ENCODE assay signal across 11 mouse cellular contexts in the genomic region with DNA sequence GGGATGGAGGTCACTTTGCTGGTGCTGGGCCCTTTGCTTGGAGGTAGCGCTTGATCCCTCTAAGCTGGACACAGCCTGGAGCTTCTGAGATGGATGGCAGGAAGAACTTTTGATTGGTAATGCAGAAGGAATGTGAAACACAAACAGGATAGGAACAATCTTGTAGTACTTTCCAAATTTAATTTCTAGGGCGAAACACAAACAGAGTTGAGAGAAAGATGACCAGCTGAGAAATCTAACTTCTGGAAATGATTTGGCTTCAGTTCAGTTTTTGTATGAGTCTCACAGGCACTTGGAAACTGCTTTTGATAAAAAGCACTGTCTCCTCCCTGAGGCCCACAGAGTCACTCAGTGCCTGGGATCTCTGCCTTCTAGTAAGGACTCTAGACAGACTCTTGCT. TPM values are rescaled to one million over a fixed set of nuclear protein-coding genes. Genes with fewer than 3 reads are reported as not detected.
DNase-seq lines count a peak whose midpoint lies in the region; ATAC-seq and TF ChIP-seq lines count a peak whose summit lies in the region.
"Had no signal": no experiment of that assay in that cellular context is flagged by ENCODE, and none has a peak within 500 bp of the region (broad histone marks: within the 10 kb centered on the region; RNA-seq: fewer than 3 reads in every experiment).

No protein-coding gene starts in this region.

- no peak overlapping the region for H3K4me3 ChIP-seq in heart, adult 2 months
- H3K4me3 ChIP-seq in heart, embryonic 13.5 days: no peak overlapping the region
- no peak overlapping the region for H3K4me3 ChIP-seq in hindbrain, embryonic 11.5 days (ENCODE audit: low read depth, low read length)
- H3K4me3 ChIP-seq: hindbrain, embryonic 12.5 days; limb, embryonic 12.5 days had no signal

- H3K4me2 ChIP-seq in heart, embryonic 13.5 days: peak overlapping the region; percentile 7
- no peak overlapping the region for H3K4me2 ChIP-seq in hindbrain, embryonic 11.5 days (replicated peaks; ENCODE audit: low read depth, low read length)
- H3K4me2 ChIP-seq: hindbrain, embryonic 12.5 days; limb, embryonic 12.5 days had no signal

- H3K9ac ChIP-seq in heart, adult 2 months (ENCODE audit: low read depth, low read length): no peak overlapping the region
- peak overlapping the region; percentile 57; the same call in 1 of the 2 replicates for H3K9ac ChIP-seq in heart, embryonic 13.5 days
- no peak overlapping the region for H3K9ac ChIP-seq in hindbrain, embryonic 11.5 days (ENCODE audit: low read depth, low read length)
- H3K9ac ChIP-seq: hindbrain, embryonic 12.5 days; limb, embryonic 12.5 days had no signal

- ATAC-seq in heart, embryonic 13.5 days (ENCODE audit: extremely low read depth, insufficient number of reproducible peaks, low FRiP score, low TSS enrichment): no peak
- no peak for ATAC-seq in hindbrain, embryonic 11.5 days (ENCODE audit: low FRiP score)

- TF ChIP-seq EP300 in heart, adult 2 months (IDR thresholded peaks at IDR 0.05; ENCODE audit: insufficient read depth, low read depth, low read length): no peak

- H3K27ac ChIP-seq in heart, adult 2 months: peak overlapping the region; percentile 15
- peak overlapping the region; percentile 89 for H3K27ac ChIP-seq in heart, embryonic 13.5 days (replicated peaks)
- H3K27ac ChIP-seq in hindbrain, embryonic 11.5 days (ENCODE audit: low read depth, low read length): no peak overlapping the region
- H3K27ac ChIP-seq: hindbrain, embryonic 12.5 days; limb, embryonic 12.5 days had no signal

- no peak for TF ChIP-seq POLR2A in heart, adult 2 months (IDR thresholded peaks at IDR 0.05; ENCODE audit: insufficient read depth, low read depth, low read length)

- WGBS in heart, adult 2 months: 30% methylated on average over 2 of the region's 2 CpGs
- 25% methylated on average over 2 of the region's 2 CpGs for WGBS in heart, embryonic 13.5 days
- 81% methylated on average over 2 of the region's 2 CpGs for WGBS in hindbrain, embryonic 11.5 days

- no peak for TF ChIP-seq CTCF in heart, adult 2 months (IDR thresholded peaks at IDR 0.05)

- intact Hi-C loops in heart, adult 2 months (cut with DNase I): loop anchor here (5.0 kb wide), 1 partner anchor 107 kb away; no protein-coding TSS in a partner anchor
- intact Hi-C loops in heart, postnatal 25 days (cut with DNase I): no loop called here

- peaks cover 18% of the 10 kb centered on the region for H3K36me3 ChIP-seq in heart, adult 2 months (ENCODE audit: control insufficient read depth, insufficient read depth, low read length)
- 0 out of 2 replicates have a peak, but pooled peaks cover 2% of the 10 kb centered on the region for H3K36me3 ChIP-seq in heart, embryonic 13.5 days
- H3K36me3 ChIP-seq in hindbrain, embryonic 11.5 days (ENCODE audit: control insufficient read depth, insufficient read depth, low read length): no peaks in the 10 kb centered on the region
- H3K36me3 ChIP-seq: hindbrain, embryonic 12.5 days; limb, embryonic 12.5 days had no signal

- H3K9me3 ChIP-seq in heart, embryonic 13.5 days: no peaks in the 10 kb centered on the region
- H3K9me3 ChIP-seq in hindbrain, embryonic 11.5 days (ENCODE audit: control insufficient read depth, low read length): no peaks in the 10 kb centered on the region
- H3K9me3 ChIP-seq: hindbrain, embryonic 12.5 days; limb, embryonic 12.5 days had no signal

- no peaks in the 10 kb centered on the region for H3K27me3 ChIP-seq in heart, adult 2 months (ENCODE audit: control insufficient read depth, insufficient read depth, low read length)
- no peaks in the 10 kb centered on the region for H3K27me3 ChIP-seq in heart, embryonic 13.5 days (replicated peaks)
- H3K27me3 ChIP-seq in hindbrain, embryonic 11.5 days (ENCODE audit: control insufficient read depth, insufficient read depth, low read length): no peaks in the 10 kb centered on the region
- H3K27me3 ChIP-seq: hindbrain, embryonic 12.5 days; limb, embryonic 12.5 days had no signal

- H3K4me1 ChIP-seq in heart, adult 2 months (ENCODE audit: control insufficient read depth, insufficient read depth, low read length): peaks cover 11% of the 10 kb centered on the region
- peaks cover 84% of the 10 kb centered on the region for H3K4me1 ChIP-seq in heart, embryonic 13.5 days
- no peaks in the 10 kb centered on the region for H3K4me1 ChIP-seq in hindbrain, embryonic 11.5 days (replicated peaks; ENCODE audit: control insufficient read depth, insufficient read depth, low read length)

- peaks cover 3% of the 10 kb centered on the region; the same call in 1 of the 2 replicates for H3K79me2 ChIP-seq in heart, adult 2 months (replicated peaks; ENCODE audit: control insufficient read depth, insufficient read depth, low read length)

- DNase-seq in heart, adult 2 months: no peak
- DNase-seq in heart, postnatal 25 days (ENCODE audit: low spot score): no peak
- DNase-seq in NIH3T3 (ENCODE audit: low read depth) (peak; percentile 74), MN1 (ENCODE audit: low spot score) (no peak)
- peak; percentile 38 for DNase-seq in lung, postnatal 10 days
- no peak for DNase-seq in spleen, postnatal 4 days (ENCODE audit: low spot score in 2 of 2)
- no peak for DNase-seq in hindbrain, embryonic 11.5 days (ENCODE audit: low spot score)
- DNase-seq: cerebellum, postnatal 25 days had no signal

RNA-seq across cellular contexts. Expression of a gene that starts 18.6 kb away (rescaled TPM):
- total RNA-seq in heart, adult 2 months (2021): 10 to 100 TPM; 51.4 to 53.5 TPM
- polyA plus RNA-seq in heart, adult 2 months (2012; rRNA removed): 79.4 and 143 TPM in 2 replicates
- total RNA-seq in heart, postnatal 25 days (2021): 10 to 100 TPM; 53.2 to 55.7 TPM
- polyA plus RNA-seq in heart, embryonic 13.5 days (2015; fragmentation: Nextera tagmentation; extraction: Ambion mirVana): 82.7 and 92.5 TPM in 2 replicates
- polyA plus RNA-seq in hindbrain, embryonic 11.5 days (2014; fragmentation: Nextera tagmentation; extraction: Ambion mirVana): 45.2 and 60.5 TPM in 2 replicates

RNA-seq across cellular contexts. Expression of a gene that starts 42.9 kb away (rescaled TPM):
- total RNA-seq in heart, adult 2 months (2021): 10 to 100 TPM; 48.3 to 59.6 TPM
- polyA plus RNA-seq in heart, adult 2 months (2012; rRNA removed): 37.1 and 61.5 TPM in 2 replicates
- 10 to 100 TPM; 54.5 to 56.3 TPM for total RNA-seq in heart, postnatal 25 days (2021)
- 48.0 and 50.2 TPM in 2 replicates for polyA plus RNA-seq in heart, embryonic 13.5 days (2015; fragmentation: Nextera tagmentation; extraction: Ambion mirVana)
- 52.1 and 56.5 TPM in 2 replicates for polyA plus RNA-seq in hindbrain, embryonic 11.5 days (2014; fragmentation: Nextera tagmentation; extraction: Ambion mirVana)

Comparison
In these comparisons a context has a peak if more than half of its experiments do, and no peak if none do; other contexts are left out.
1. DNase-seq: peak in NIH3T3 (single experiment) and lung, postnatal 10 days (single experiment); none in heart, adult 2 months (0 of 2), heart, postnatal 25 days (single experiment), spleen, postnatal 4 days (0 of 2), hindbrain, embryonic 11.5 days (single experiment) and MN1 (single experiment).